Mouse (Mus musculus) E14TG2a.4 (cell line): Measurements from ENCODE around the gene Heatr1.

ENCODE experiments used
- CTCF ChIP-seq: conservative IDR thresholded peaks from 2 replicates; pipeline ENCODE4 v1.5.1; 2014; ENCODE audit warnings: low read length
- POU5F1 ChIP-seq: IDR thresholded peaks from 2 replicates; pipeline ENCODE4 v1.6.1; 2014; ENCODE audit warnings: low read length, borderline replicate concordance

- TF ChIP-seq CTCF (no peak), POU5F1 (no peak)
These were observed 25.7 kb upstream of the Heatr1 start for GRCm38 (mm10) chr13:12369041-12369621.
